Mouse (Mus musculus) brain, embryonic 14.5 days (tissue): ENCODE results near the gene Krtap14. TPM values are rescaled to one million over a fixed set of nuclear protein-coding genes. Genes with fewer than 3 reads are reported as not detected.

Experiments used
- DNase-seq: peaks from one replicate; pipeline ENCODE4 v3.0.0-alpha.2; 2011; ENCODE audit warnings: low read depth
- CTCF ChIP-seq: fragments of 200-500 bp; IDR thresholded peaks from 2 replicates; pipeline ENCODE4 v1.5.1; 2012; ENCODE audit warnings: inconsistent platforms, mild to moderate bottlenecking, moderate library complexity, borderline replicate concordance; ENCODE audit not compliant: insufficient read depth, insufficient read length; ENCODE audit errors: extremely low read depth
- POLR2A ChIP-seq: fragments of 200-500 bp; IDR thresholded peaks from 2 replicates; pipeline ENCODE4 v1.6.1; 2012; ENCODE audit warnings: mild to moderate bottlenecking, inconsistent platforms, borderline replicate concordance; ENCODE audit not compliant: poor library complexity, insufficient read depth, insufficient read length, severe bottlenecking; ENCODE audit errors: extremely low read depth
- polyA plus RNA-seq: library from polyadenylated mRNA; depleted of rRNA; stranded (reverse); fragments of >200 nt; gene quantifications from 2 replicates; pipeline ENCODE4 v1.2.3, GENCODE M21; 2012; rRNA removed

Krtap14 gene
- polyA plus RNA-seq, 1 experiment = not detected

- TF ChIP-seq CTCF = no peak
- TF ChIP-seq POLR2A = no peak
- DNase-seq = no peak
These were observed 51.8 kb downstream of the Krtap14 start, which contains the start of gene 2310057N15Rik for GRCm38 (mm10) chr16:88774106-88774505. 2310057N15Rik (minus strand) TSS chr16:88774206.

Other genes starting within 250 kb of the Krtap14 start
- gene Krtap24-1, start 213.9 kb downstream of the Krtap14 start, polyA plus RNA-seq = not detected in 2 replicates
- gene 2310079G19Rik, start 198.5 kb downstream of the Krtap14 start, polyA plus RNA-seq = not detected in 2 replicates
- not detected in 2 replicates for gene Krtap26-1, start 178.3 kb downstream of the Krtap14 start, polyA plus RNA-seq
- gene Krtap27-1, start 154.5 kb downstream of the Krtap14 start, polyA plus RNA-seq = not detected in 2 replicates
- not detected in 2 replicates for gene 2310061N02Rik, start 118.2 kb downstream of the Krtap14 start, polyA plus RNA-seq
- not detected in 2 replicates for gene Krtap13-1, start 97.3 kb downstream of the Krtap14 start, polyA plus RNA-seq
- gene Krtap13, start 74.5 kb downstream of the Krtap14 start, polyA plus RNA-seq = not detected in 2 replicates
- not detected in 2 replicates for gene 2310034C09Rik, start 67.3 kb downstream of the Krtap14 start, polyA plus RNA-seq
- not detected in 2 replicates for gene 2310057N15Rik, start 51.9 kb downstream of the Krtap14 start, polyA plus RNA-seq
- gene Gm5965, start 48.2 kb downstream of the Krtap14 start, polyA plus RNA-seq = not detected in 2 replicates
- not detected in 2 replicates for gene Gm20741, start 13.9 kb downstream of the Krtap14 start, polyA plus RNA-seq
- not detected in 2 replicates for gene Krtap15, start 5.9 kb downstream of the Krtap14 start, polyA plus RNA-seq
- gene Krtap19-1, start 43.3 kb upstream of the Krtap14 start, polyA plus RNA-seq = not detected in 2 replicates
- gene Krtap19-2, start 48.1 kb upstream of the Krtap14 start, polyA plus RNA-seq = not detected in 2 replicates
- not detected in 2 replicates for gene Krtap19-3, start 51.9 kb upstream of the Krtap14 start, polyA plus RNA-seq
- not detected in 2 replicates for gene Krtap19-4, start 58.9 kb upstream of the Krtap14 start, polyA plus RNA-seq
- not detected in 2 replicates for gene Krtap19-5, start 70.3 kb upstream of the Krtap14 start, polyA plus RNA-seq
- not detected in 2 replicates for gene Krtap19-9b, start 106.1 kb upstream of the Krtap14 start, polyA plus RNA-seq
- gene Krtap16-3, start 136.7 kb upstream of the Krtap14 start, polyA plus RNA-seq = not detected in 2 replicates
- gene Krtap22-2, start 184.6 kb upstream of the Krtap14 start, polyA plus RNA-seq = not detected in 2 replicates
- not detected in 2 replicates for gene Gm10229, start 189.1 kb upstream of the Krtap14 start, polyA plus RNA-seq
- gene Krtap6-1, start 205.6 kb upstream of the Krtap14 start, polyA plus RNA-seq = not detected in 2 replicates
- gene Gm10228, start 215.3 kb upstream of the Krtap14 start, polyA plus RNA-seq = not detected in 2 replicates
- not detected in 2 replicates for gene Krtap6-5, start 221.7 kb upstream of the Krtap14 start, polyA plus RNA-seq
- gene 1110025L11Rik, start 237.9 kb upstream of the Krtap14 start, polyA plus RNA-seq = not detected in 2 replicates